Mouse (Mus musculus): ENCODE data around the gene Slc7a6os.

GRCm38 (mm10) chr8:106157419-106157818, 53.3 kb downstream of the Slc7a6os start:
- TF ChIP-seq CTCF (IDR thresholded peaks at IDR 0.05; ENCODE audit: insufficient read depth, low read depth, low read length) (no peak), POLR2A (IDR thresholded peaks at IDR 0.05; ENCODE audit: insufficient read depth, low read depth, low read length) (no peak)
